Comparison of ENCODE assay signal across 8 mouse cellular contexts in the genomic region with DNA sequence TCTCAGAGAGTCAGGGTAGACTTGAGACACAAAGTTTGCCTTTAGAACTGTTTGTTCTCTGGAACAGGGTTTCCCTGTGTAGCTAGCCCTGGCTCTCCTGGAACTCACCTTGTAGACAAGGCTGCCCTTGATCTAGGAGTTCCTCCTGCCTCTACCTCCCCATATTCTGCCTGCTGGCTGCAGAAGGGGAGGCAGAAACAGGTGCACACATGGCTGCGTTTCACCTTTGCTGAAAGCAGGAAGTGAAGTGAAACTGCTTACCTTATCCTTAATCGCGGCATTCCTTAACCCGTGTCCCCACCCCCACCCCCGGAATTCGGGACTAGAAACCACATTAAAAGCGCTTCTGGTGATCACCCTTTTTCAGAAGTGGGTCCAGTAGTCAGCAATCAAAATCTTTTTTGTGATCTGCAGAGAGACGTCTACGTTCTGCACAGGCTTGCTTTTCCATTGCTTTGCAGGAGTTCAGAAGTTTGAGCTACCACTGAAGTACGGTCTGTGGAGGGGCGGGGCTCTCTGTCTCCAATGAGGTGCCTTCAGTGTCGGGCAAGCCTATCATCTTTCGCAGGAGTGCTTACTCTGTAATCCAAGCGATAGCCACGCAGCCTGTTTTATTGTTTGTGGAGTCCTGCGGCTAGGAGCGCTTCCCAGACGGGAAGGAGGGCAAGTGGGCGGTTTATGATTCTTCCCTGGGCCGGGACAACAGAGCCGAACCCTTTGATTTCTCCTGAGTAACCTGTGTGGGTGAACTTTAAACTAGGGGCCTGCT.
DNase-seq lines count a peak whose midpoint lies in the region; ATAC-seq and TF ChIP-seq lines count a peak whose summit lies in the region.

No protein-coding gene starts in this region.

- POLR2A ChIA-PET in Patski (lab: Charles Lee), result no interaction called here

- CTCF ChIA-PET in Patski (lab: Charles Lee), result interaction anchor here (1.6 to 2.0 kb wide), 2 partner anchors 12 to 18 kb away, joined by 3 to 8 read pairs; no protein-coding TSS in a partner anchor

- no peaks in the 10 kb centered on the region for H3K27me3 ChIP-seq in Patski
- H3K27me3 ChIP-seq in lung, embryonic 15.5 days, result no peaks in the 10 kb centered on the region

- peaks cover 30% of the 10 kb centered on the region for H3K4me1 ChIP-seq in lung, embryonic 15.5 days

- under 1% methylated on average over 21 of the region's 21 CpGs for WGBS in lung, embryonic 15.5 days

- H3K9ac ChIP-seq in lung, embryonic 15.5 days, result peak overlapping the region; percentile 44

- peak; percentile 90 for ATAC-seq in Patski
- peak; percentile 88 for ATAC-seq in frontal cortex, adult (ENCODE audit: low TSS enrichment)
- peak; percentile 96 to 97 for ATAC-seq in hematopoietic stem cell, adult 5-6 weeks (replicated peaks in 1 of 2; ENCODE audit: insufficient read depth in 1 of 2, low FRiP score in 2 of 2, low TSS enrichment in 1 of 2, low read depth in 1 of 2, poor library complexity in 2 of 2, severe bottlenecking in 2 of 2)
- ATAC-seq in lung, embryonic 15.5 days (ENCODE audit: borderline replicate concordance, extremely low read depth, low FRiP score, low TSS enrichment), result peak; percentile 91

- H3K4me3 ChIP-seq in lung, embryonic 15.5 days, result peak overlapping the region; percentile 48

- no peak for DNase-seq in Patski (ENCODE audit: low read depth, low spot score)
- DNase-seq in cerebellum, adult 8-10 months, result peak; percentile 52
- DNase-seq in layer of hippocampus, adult 18-20 months (ENCODE audit: low spot score in 2 of 2), result peak; percentile 62 to 78
- peak; percentile 63 for DNase-seq in ovary, postnatal 14 days (ENCODE audit: low spot score)
- DNase-seq in urinary bladder, postnatal 25 days (ENCODE audit: low spot score), result peak; percentile 56

- H3K9me3 ChIP-seq in lung, embryonic 15.5 days, result no peaks in the 10 kb centered on the region

- H3K27ac ChIP-seq in lung, embryonic 15.5 days, result peak overlapping the region; percentile 64

- H3K36me3 ChIP-seq in lung, embryonic 15.5 days, result no peaks in the 10 kb centered on the region

- no peak for TF ChIP-seq CTCF in Patski (IDR thresholded peaks at IDR 0.05)

- peak overlapping the region; percentile 71 for H3K4me2 ChIP-seq in lung, embryonic 15.5 days

- in situ Hi-C loops in Patski (cut with MboI; ENCODE audit: low pct_unique_long_range_greater_than_20kb), result no loop called here
